Mouse (Mus musculus) myocyte (in vitro differentiated cells): ENCODE data around the gene Mrpl49.

Experiments
- CEBPB ChIP-seq: IDR thresholded peaks from 2 replicates; pipeline ENCODE4 v1.6.1; 2011; ENCODE audit warnings: mild to moderate bottlenecking, moderate library complexity; ENCODE audit not compliant: poor library complexity, insufficient read depth, severe bottlenecking
- MAX ChIP-seq: IDR thresholded peaks from one replicate; pipeline ENCODE4 v1.6.1; 2011; ENCODE audit warnings: low read depth, mild to moderate bottlenecking, control low read depth
- MYOG ChIP-seq, 3 experiments: IDR thresholded peaks; one replicate each; pipeline ENCODE4 v1.6.1; 2011; ENCODE audit warnings: control low read depth in 2 of 3, low read depth in 2 of 3, mild to moderate bottlenecking in 2 of 3; ENCODE audit not compliant: insufficient read length in 2 of 3, control insufficient read depth in 1 of 3, insufficient read depth in 1 of 3
- POLR2A ChIP-seq: IDR thresholded peaks from one replicate; pipeline ENCODE4 v1.6.1; 2011; ENCODE audit warnings: low read depth, mild to moderate bottlenecking, control low read depth, moderate library complexity; ENCODE audit not compliant: insufficient read length
- POLR2AphosphoS2 ChIP-seq: IDR thresholded peaks from one replicate; pipeline ENCODE4 v1.6.1; 2011; ENCODE audit warnings: low read depth, control low read depth; ENCODE audit not compliant: insufficient read length
- TCF12 ChIP-seq: IDR thresholded peaks from one replicate; pipeline ENCODE4 v1.6.1; 2011; ENCODE audit warnings: mild to moderate bottlenecking, control low read depth; ENCODE audit not compliant: poor library complexity, insufficient read depth, severe bottlenecking
- USF1 ChIP-seq: IDR thresholded peaks from one replicate; pipeline ENCODE4 v1.6.1; 2011; ENCODE audit warnings: low read depth, mild to moderate bottlenecking, control low read depth, moderate library complexity

DNA sequence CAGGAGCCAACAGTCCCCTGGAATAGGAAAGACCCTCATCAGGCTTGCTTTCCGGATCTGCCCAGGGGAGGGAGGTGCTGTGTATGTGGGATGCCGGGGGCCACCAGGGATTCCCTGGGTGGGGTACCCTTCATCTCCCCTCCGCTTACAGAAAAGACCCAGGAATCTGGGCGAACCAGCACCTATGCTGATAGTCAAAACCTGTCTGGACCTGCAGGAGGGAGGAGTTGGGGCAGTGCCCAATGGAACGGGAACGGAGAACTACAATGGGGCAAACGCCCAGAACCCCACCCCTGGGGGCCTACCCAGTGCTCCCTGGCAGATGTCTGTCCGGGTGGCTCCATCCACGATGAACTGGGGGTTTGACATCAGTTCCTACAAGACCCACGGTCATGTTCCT is 43.9 kb downstream of the Mrpl49 start:
- TF ChIP-seq POLR2A: no peak
- TF ChIP-seq MYOG (IDR thresholded peaks at IDR 0.05; ENCODE audit: control insufficient read depth in 1 of 3, insufficient read depth in 1 of 3, insufficient read length in 2 of 3, low read depth in 2 of 3): no peak
- TF ChIP-seq POLR2AphosphoS2: no peak
- no peak for TF ChIP-seq TCF12
- no peak for TF ChIP-seq MAX
- TF ChIP-seq USF1: no peak
- no peak for TF ChIP-seq CEBPB
